In genomic region chr8:100451231-100451630, GRCm38 (mm10) we compare ENCODE assay signal across 23 mouse cellular contexts.
DNase-seq lines count a peak whose midpoint lies in the region; ATAC-seq lines count a peak whose summit lies in the region.
"Had no signal": no experiment of that assay in that cellular context is flagged by ENCODE, and none has a peak within 500 bp of the region (broad histone marks: within the 10 kb centered on the region; RNA-seq: fewer than 3 reads in every experiment).

No protein-coding gene starts in this region.

- no peak overlapping the region for H3K4me3 ChIP-seq in hindbrain, embryonic 13.5 days
- H3K4me3 ChIP-seq: embryonic facial prominence, embryonic 15.5 days; erythroblast, embryonic 14.5 days; forebrain, embryonic 10.5 days; heart, embryonic 13.5 days had no signal

- no peaks in the 10 kb centered on the region for H3K9me3 ChIP-seq in hindbrain, embryonic 13.5 days
- H3K9me3 ChIP-seq: embryonic facial prominence, embryonic 15.5 days; forebrain, embryonic 10.5 days; G1E; heart, embryonic 13.5 days had no signal

- intact Hi-C loops in left cerebral cortex, postnatal 4 days (cut with DNase I) = no loop called here

- no peak overlapping the region for H3K9ac ChIP-seq in hindbrain, embryonic 13.5 days
- H3K9ac ChIP-seq: embryonic facial prominence, embryonic 15.5 days; heart, embryonic 13.5 days had no signal

- peak; percentile 21 to 88 for DNase-seq in adrenal gland, adult (ENCODE audit: inconsistent age in 2 of 2, low spot score in 1 of 2)
- no peak for DNase-seq in adrenal gland, postnatal 4 days (ENCODE audit: low spot score in 2 of 2)
- peak; percentile 1 for DNase-seq in left cerebral cortex, postnatal 4 days
- DNase-seq in left cerebral cortex, adult 11 months (ENCODE audit: low spot score) = no peak
- peak; percentile 46 for DNase-seq in adrenal gland, postnatal 14 days
- no peak for DNase-seq in frontal cortex, postnatal 25 days (ENCODE audit: low spot score in 2 of 2)
- DNase-seq: B cell, adult 2 months; cerebellum, adult 11 months; cerebellum, adult 9-10 months; embryo, embryonic 11 days; gastrocnemius, postnatal 36 days; heart, adult 11 months; heart, postnatal 36 days; kidney, adult 11 months had no signal

- no peaks in the 10 kb centered on the region for H3K4me1 ChIP-seq in hindbrain, embryonic 13.5 days (replicated peaks)
- H3K4me1 ChIP-seq: embryonic facial prominence, embryonic 15.5 days; forebrain, embryonic 10.5 days; heart, embryonic 13.5 days had no signal

- no peaks in the 10 kb centered on the region for H3K36me3 ChIP-seq in hindbrain, embryonic 13.5 days
- H3K36me3 ChIP-seq: embryonic facial prominence, embryonic 15.5 days; forebrain, embryonic 10.5 days; G1E; heart, embryonic 13.5 days had no signal

- H3K27ac ChIP-seq in hindbrain, embryonic 13.5 days = no peak overlapping the region
- H3K27ac ChIP-seq: embryonic facial prominence, embryonic 15.5 days; forebrain, embryonic 10.5 days; heart, embryonic 13.5 days; hindbrain, postnatal 0 days had no signal

- H3K27me3 ChIP-seq in hindbrain, embryonic 13.5 days = no peaks in the 10 kb centered on the region
- H3K27me3 ChIP-seq: embryonic facial prominence, embryonic 15.5 days; heart, embryonic 13.5 days had no signal

- 52% methylated on average over 2 of the region's 2 CpGs for WGBS in hindbrain, embryonic 13.5 days

- no peak for ATAC-seq in hindbrain, embryonic 13.5 days (ENCODE audit: low FRiP score)
- ATAC-seq: CD4-positive, CD25-positive, alpha-beta regulatory T cell, adult 4 months; forebrain, embryonic 14.5 days; hindbrain, postnatal 0 days had no signal

- no peak overlapping the region for H3K4me2 ChIP-seq in hindbrain, embryonic 13.5 days
- H3K4me2 ChIP-seq: embryonic facial prominence, embryonic 15.5 days; heart, embryonic 13.5 days had no signal

Comparison
In these comparisons a context has a peak if more than half of its experiments do, and no peak if none do; other contexts are left out.
1. DNase-seq: peak in adrenal gland, adult (2 of 2), left cerebral cortex, postnatal 4 days (single experiment) and adrenal gland, postnatal 14 days (single experiment); none in adrenal gland, postnatal 4 days (0 of 2), left cerebral cortex, adult 11 months (single experiment) and frontal cortex, postnatal 25 days (0 of 2).